Mouse (Mus musculus): ENCODE measurements at regions not wholly inside any gene's neighbourhood (a gene's known extent, or its start where the extent isn't known, plus 50 kb on each side); places are given as distances from the start of the nearest gene placed in this dataset.

GRCm38 (mm10) chr15:50082428-50082827, 3802.3 kb upstream of the Gm7489 start:
- TF ChIP-seq CTCF (IDR thresholded peaks at IDR 0.05; ENCODE audit: borderline replicate concordance, control insufficient read depth, extremely low read depth, insufficient read depth, low read length, poor library complexity): no peak
- TF ChIP-seq POLR2A (IDR thresholded peaks at IDR 0.05; ENCODE audit: control insufficient read depth, extremely low read depth, insufficient read depth, low read length, poor library complexity): no peak

All from thymus, adult 2 months (tissue).